Mouse (Mus musculus): ENCODE data around the gene Ankrd54. TPM values are rescaled to one million over a fixed set of nuclear protein-coding genes. Genes with fewer than 3 reads are reported as not detected.

The Ankrd54 gene
- polyA plus RNA-seq (2012; ENCODE audit: insufficient read depth, insufficient read length, missing spikeins), result 5.7 and 8.7 TPM in 2 replicates

DNA sequence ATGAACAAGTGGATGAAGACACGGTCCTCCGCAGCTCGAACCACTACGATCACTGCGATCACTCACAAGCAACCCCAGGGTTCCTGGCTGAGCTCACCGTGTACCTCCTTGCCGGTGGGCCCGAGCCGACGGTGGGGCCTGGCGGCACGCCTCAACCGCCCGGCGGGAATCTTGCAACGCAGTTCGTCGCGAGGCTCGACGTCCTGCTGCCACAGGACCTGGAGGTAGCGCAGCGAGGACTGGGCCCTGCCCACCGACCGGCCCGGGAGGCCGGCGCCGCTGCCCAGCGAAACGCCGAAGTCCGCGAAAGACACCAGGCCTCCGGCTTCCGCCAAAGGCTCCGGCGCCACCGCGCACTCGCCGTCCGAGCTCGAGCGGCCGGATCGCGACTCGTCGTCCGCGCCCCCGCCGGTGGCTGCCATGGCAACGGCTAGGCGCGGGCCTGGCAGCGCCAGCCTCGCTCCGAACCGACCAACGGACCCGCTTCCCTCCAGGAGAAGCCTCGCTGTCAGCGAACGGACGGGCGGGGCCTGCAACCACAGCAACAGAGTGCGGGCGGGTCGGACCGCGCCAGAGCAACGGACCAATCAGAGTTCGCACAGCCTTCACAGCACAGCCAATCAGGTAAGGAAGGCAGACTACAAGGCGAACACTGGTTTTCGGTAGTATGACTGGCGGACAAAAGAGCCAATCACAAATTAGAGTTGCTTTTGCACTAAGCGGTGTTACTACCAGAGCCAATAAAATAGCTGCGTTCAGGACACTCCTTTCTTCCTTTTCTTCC, at the start of gene Ankrd54:
TSS of gene Ankrd54 (minus strand) at position 518 of the 784 bp plus-strand sequence.
- Histone ChIP-seq H3K4me3 (ENCODE audit: insufficient read depth, low read depth, low read length) (peak within 1 kb of the TSS; percentile 74), H3K27ac (replicated peaks; ENCODE audit: low read depth, low read length) (no peak within 1 kb of the TSS)

DNA sequence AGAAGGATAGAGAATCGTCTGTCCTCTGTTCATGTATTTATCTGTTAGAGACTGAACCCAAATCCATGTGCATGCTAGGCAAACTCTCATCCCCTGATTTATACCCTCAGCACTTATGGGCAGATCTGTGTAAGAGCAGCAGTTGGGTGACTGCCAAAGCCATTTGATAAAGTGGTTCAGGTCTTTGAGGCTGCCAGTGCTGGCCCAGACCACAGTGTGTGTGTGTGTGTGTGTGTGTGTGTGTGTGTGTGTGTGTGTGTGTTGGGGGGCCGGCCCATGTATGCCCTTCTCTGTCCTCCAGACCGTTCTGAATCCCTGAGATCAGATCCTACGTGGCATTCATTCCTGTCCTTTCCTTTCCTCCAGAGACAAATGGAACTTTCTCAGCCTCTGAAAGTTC, 49.1 kb upstream of the Ankrd54 start:
- peaks cover 8% of the 10 kb centered on the region; the same call in 1 of the 2 replicates for H3K4me1 ChIP-seq (ENCODE audit: control insufficient read depth, insufficient read depth, insufficient read length, low read length)
- peak overlapping the region; percentile 27; the same call in 1 of the 2 replicates for H3K27ac ChIP-seq (replicated peaks; ENCODE audit: low read depth, low read length)
- no peak overlapping the region for H3K4me3 ChIP-seq (ENCODE audit: insufficient read depth, low read depth, low read length)

More for the DNA sequence above, at the start of gene Ankrd54:
- H3K4me1 ChIP-seq (ENCODE audit: control insufficient read depth, insufficient read depth, insufficient read length, low read length), result no peaks in the 10 kb centered on the region

DNA sequence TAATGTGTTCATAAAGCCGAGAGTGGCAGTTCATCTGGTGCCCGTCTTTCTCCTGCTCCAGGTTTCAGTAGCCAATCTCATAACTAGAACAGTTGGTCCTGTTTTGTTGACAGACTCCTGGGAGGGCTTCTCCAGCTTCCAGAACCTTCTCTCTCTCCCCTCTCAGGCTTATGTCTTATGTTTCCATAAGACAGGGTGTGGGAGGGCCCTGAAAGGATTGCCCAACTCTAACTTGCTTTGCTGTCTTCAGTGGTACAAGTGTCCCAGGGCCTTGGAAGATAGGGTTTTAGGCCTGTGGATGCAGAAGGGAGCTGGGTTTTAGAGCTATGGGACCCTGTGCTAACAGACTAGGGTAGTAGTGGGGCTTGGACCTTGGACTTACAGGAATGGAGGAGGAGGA, 47.8 kb upstream of the Ankrd54 start:
- Histone ChIP-seq H3K27ac (replicated peaks; ENCODE audit: low read depth, low read length) (peak overlapping the region; percentile 92; the same call in 1 of the 2 replicates), H3K4me1 (ENCODE audit: control insufficient read depth, insufficient read depth, insufficient read length, low read length) (peaks cover 8% of the 10 kb centered on the region; the same call in 1 of the 2 replicates), H3K4me3 (ENCODE audit: insufficient read depth, low read depth, low read length) (peak overlapping the region; percentile 76)

DNA sequence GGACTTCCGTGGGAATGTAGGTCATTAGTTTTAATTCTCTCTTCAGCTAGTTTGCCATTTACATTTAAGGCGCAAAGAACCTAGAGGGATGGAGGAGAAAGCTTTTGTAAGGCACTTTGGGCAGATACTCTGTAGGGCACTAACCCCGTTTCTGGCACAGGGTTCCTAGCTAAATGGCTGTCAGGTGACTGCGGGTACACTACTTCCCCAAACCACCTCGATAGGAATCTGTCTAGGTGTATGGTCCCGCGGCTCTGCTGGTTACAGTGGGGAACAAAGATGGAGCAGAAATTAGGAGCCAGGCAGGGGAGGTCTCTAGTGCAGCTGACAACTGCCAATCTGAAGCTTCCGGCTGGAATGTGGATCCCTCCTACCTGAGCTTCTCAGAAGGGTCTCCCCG, 47.3 kb upstream of the Ankrd54 start:
- peak overlapping the region; percentile 92 for H3K27ac ChIP-seq (replicated peaks; ENCODE audit: low read depth, low read length)

GRCm38 (mm10) chr15:79109321-79109934, 46.7 kb upstream of the Ankrd54 start:
- H3K4me1 ChIP-seq (ENCODE audit: control insufficient read depth, insufficient read depth, insufficient read length, low read length), result peaks cover 8% of the 10 kb centered on the region; the same call in 1 of the 2 replicates
- H3K4me3 ChIP-seq (ENCODE audit: insufficient read depth, low read depth, low read length), result peak overlapping the region; percentile 76
- peak overlapping the region; percentile 92 for H3K27ac ChIP-seq (replicated peaks; ENCODE audit: low read depth, low read length)

More for the DNA sequence above, 47.3 kb upstream of the Ankrd54 start:
- Histone ChIP-seq H3K4me1 (ENCODE audit: control insufficient read depth, insufficient read depth, insufficient read length, low read length) (peaks cover 8% of the 10 kb centered on the region; the same call in 1 of the 2 replicates), H3K4me3 (ENCODE audit: insufficient read depth, low read depth, low read length) (peak overlapping the region; percentile 76)

DNA sequence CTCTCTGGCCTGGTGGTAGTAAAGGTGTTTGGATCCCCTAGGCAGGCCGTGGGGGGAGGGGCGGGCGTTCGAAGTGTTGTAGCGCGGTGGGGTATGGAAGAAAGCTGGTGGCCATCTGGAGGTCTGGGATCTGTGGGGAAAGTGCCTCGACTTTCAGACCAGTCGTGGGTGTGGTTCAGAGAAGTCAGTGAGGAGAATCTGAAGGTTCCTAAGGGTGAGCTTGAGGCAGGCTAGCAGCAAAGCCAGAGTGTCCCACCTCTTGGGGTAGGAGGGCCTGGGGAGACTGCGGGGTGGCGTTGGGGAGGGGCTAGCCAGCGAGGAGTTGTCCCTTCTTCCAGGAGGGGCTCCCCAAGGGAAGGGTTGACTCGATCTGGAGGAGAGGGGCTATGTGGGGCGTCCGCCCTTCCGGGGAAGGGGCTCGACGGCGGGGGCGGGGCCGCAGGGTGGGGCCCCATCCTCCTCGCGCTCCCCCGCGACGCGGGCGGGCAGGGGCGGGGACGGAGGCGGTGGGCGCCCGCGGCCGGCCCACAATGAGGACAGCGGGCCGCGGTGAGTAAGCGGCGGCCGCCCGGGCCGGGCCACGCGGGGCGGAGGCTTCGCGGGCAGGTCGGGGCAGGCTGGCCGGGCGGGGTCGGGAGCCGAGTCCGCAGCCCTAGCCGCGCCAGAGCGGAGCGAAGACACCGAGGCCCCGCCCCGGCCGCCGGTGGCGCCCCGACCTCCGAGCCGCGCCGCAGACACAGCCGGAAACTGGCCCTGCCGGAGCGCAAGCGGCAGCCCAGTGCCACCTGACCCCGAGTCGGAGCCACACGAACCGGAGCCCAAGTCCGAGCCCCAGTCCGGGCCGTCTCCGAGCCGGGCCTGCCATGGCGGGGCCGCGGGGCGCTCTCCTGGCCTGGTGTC, 46.0 kb upstream of the Ankrd54 start, which contains the start of gene Micall1:
TSS of gene Micall1 (plus strand) at position 478 of the 900 bp plus-strand sequence.
- Histone ChIP-seq H3K4me3 (ENCODE audit: insufficient read depth, low read depth, low read length) (peak within 1 kb of the TSS; percentile 76), H3K27ac (replicated peaks; ENCODE audit: low read depth, low read length) (peak within 1 kb of the TSS; percentile 92), H3K4me1 (ENCODE audit: control insufficient read depth, insufficient read depth, insufficient read length, low read length) (peaks cover 8% of the 10 kb centered on the region; the same call in 1 of the 2 replicates)

DNA sequence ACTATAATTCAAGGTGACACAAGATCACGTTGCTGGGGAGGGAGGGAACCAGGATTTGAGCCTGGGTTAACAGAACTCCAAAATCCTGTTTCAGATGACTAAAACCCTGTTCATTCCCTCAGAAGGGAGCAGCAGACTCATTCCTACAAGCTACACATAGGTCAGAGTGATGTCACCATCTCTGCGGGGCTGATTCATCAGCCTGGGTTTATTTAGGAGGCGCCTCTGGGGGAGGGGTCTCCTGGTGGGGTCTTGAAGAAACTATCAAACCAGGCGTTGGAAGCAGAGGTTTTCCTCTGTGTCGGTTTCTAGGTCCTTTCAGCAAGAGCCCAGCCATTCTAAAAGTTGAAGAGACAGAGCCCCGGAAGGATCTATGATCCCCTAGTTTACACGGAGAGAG, 45.3 kb upstream of the Ankrd54 start:
- peak overlapping the region; percentile 76 for H3K4me3 ChIP-seq (ENCODE audit: insufficient read depth, low read depth, low read length)
- H3K27ac ChIP-seq (replicated peaks; ENCODE audit: low read depth, low read length), result peak overlapping the region; percentile 32

GRCm38 (mm10) chr15:79105804-79106203, 43.1 kb upstream of the Ankrd54 start:
- H3K27ac ChIP-seq (replicated peaks; ENCODE audit: low read depth, low read length), result no peak overlapping the region
- H3K4me1 ChIP-seq (ENCODE audit: control insufficient read depth, insufficient read depth, insufficient read length, low read length), result peaks cover 4% of the 10 kb centered on the region; the same call in 1 of the 2 replicates
- H3K4me3 ChIP-seq (ENCODE audit: insufficient read depth, low read depth, low read length), result no peak overlapping the region

More for the DNA sequence above, 45.3 kb upstream of the Ankrd54 start:
- peaks cover 8% of the 10 kb centered on the region; the same call in 1 of the 2 replicates for H3K4me1 ChIP-seq (ENCODE audit: control insufficient read depth, insufficient read depth, insufficient read length, low read length)

DNA sequence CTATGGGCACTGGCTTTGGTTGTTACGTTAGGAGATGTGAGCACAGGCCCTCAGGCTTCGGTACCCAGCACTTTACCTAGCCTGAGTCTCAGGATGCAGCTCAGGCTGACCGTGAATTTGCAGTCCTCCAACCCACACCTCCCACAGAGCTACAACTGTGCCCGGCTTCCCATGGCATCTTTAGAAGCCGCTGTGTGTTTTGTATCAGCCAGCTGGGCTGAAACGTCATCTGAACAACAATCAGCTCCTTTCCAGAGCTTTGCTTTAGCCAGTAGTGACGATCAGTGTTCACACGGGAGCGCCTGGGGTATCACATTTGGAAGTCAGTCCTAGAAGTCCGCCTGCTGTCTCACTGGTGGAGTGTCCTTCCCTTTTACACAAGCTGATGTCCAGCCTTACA, 40.6 kb upstream of the Ankrd54 start:
- H3K4me1 ChIP-seq (ENCODE audit: control insufficient read depth, insufficient read depth, insufficient read length, low read length), result peaks cover 5% of the 10 kb centered on the region; the same call in 1 of the 2 replicates
- no peak overlapping the region for H3K27ac ChIP-seq (replicated peaks; ENCODE audit: low read depth, low read length)
- no peak overlapping the region for H3K4me3 ChIP-seq (ENCODE audit: insufficient read depth, low read depth, low read length)

- no peak overlapping the region for H3K27ac ChIP-seq (replicated peaks; ENCODE audit: low read depth, low read length)
- H3K4me3 ChIP-seq (ENCODE audit: insufficient read depth, low read depth, low read length), result no peak overlapping the region
- peaks cover 14% of the 10 kb centered on the region for H3K4me1 ChIP-seq (ENCODE audit: control insufficient read depth, insufficient read depth, insufficient read length, low read length)
Measured at GRCm38 (mm10) chr15:79101531-79101930, 38.8 kb upstream of the Ankrd54 start.

DNA sequence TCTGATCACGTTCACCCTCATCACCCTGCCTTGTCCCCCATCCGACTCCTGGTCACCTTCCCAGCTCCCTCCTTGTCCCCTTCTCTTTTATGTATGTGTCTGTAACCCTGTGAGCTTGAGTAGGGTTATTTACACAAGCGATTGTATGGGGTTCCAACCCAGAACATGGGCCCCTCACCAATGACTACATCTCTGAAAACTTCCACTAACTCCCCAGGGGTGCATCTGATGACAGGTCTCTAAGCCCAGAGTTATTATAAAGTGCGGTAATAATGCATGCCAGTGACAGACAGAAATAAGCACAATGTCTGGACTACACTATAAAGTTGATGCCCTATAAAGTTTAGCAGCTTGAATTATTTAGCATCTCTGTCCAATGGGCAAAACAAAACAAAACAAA, 37.7 kb upstream of the Ankrd54 start:
- H3K4me1 ChIP-seq (ENCODE audit: control insufficient read depth, insufficient read depth, insufficient read length, low read length), result peaks cover 14% of the 10 kb centered on the region
- H3K27ac ChIP-seq (replicated peaks; ENCODE audit: low read depth, low read length), result no peak overlapping the region
- H3K4me3 ChIP-seq (ENCODE audit: insufficient read depth, low read depth, low read length), result no peak overlapping the region

DNA sequence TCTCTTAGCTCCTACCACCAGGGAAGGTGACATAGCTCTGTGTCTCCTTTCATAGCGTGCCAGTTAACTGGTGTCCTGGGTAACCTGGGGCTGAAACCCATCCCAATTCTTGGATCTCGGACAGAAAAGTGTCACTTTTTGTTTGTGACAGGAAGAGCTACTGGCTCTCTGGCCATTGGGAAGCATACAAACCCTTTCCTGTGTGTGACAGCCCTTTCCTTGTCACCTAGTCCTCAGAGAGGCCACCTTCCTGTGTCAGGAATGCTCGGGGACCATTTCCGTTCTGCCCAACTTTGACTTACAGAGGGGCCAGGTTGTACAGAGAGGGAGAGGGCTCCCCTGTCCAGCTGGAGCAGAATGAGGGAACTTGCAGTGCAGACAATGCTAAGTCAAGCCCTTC, 36.8 kb upstream of the Ankrd54 start:
- Histone ChIP-seq H3K4me3 (ENCODE audit: insufficient read depth, low read depth, low read length) (0 out of 2 replicates have a peak overlapping the region, but pooled peaks have one; percentile 4), H3K4me1 (ENCODE audit: control insufficient read depth, insufficient read depth, insufficient read length, low read length) (peaks cover 14% of the 10 kb centered on the region), H3K27ac (replicated peaks; ENCODE audit: low read depth, low read length) (peak overlapping the region; percentile 88)

DNA sequence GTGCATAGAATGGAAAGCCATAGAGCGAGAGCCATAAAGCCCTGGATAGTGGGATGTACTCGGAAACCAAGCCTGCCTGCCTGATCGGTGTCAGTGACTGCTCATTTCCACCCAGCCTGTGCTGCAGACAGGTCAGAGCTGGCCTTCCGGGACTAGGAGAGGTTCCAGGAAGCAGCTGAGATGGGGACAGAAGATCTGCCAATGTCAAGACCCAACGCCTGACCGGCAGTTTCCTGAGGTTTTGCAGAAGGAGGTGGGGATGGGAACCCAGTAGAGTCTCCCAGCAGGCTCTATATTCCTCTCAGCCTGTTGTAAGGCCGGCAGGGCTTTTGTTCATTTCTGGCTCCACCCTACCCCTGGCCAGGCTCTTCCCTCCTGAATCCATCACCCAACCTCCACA, 36.2 kb upstream of the Ankrd54 start:
- Histone ChIP-seq H3K27ac (replicated peaks; ENCODE audit: low read depth, low read length) (peak overlapping the region; percentile 88), H3K4me3 (ENCODE audit: insufficient read depth, low read depth, low read length) (no peak overlapping the region), H3K4me1 (ENCODE audit: control insufficient read depth, insufficient read depth, insufficient read length, low read length) (peaks cover 14% of the 10 kb centered on the region)

DNA sequence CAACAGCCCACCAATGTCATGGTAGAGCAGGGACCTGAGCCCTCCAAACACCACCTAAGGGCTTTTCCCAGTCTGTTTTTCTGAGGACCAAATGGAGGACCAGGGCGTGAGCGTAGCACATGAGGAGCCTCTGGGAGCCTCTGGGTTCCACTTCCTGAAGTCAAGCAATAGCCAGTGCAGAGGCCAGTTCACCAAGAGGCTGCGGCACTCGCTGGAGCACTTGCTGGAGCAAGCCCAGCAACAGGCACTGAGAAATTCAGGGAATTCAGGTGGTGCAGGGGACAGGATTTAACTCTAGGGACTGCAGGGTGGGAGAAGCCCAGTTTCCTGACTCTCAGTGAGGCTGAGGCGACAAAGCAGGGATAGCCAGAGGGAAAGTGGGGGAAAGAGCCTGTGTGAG, 35.5 kb upstream of the Ankrd54 start:
- peak overlapping the region; percentile 88 for H3K27ac ChIP-seq (replicated peaks; ENCODE audit: low read depth, low read length)
- peaks cover 14% of the 10 kb centered on the region for H3K4me1 ChIP-seq (ENCODE audit: control insufficient read depth, insufficient read depth, insufficient read length, low read length)
- H3K4me3 ChIP-seq (ENCODE audit: insufficient read depth, low read depth, low read length), result no peak overlapping the region

Data from brown adipose tissue, adult 24 weeks (tissue).